Mouse (Mus musculus): ENCODE measurements at regions not wholly inside any gene's neighbourhood (a gene's known extent, or its start where the extent isn't known, plus 50 kb on each side); places are given as distances from the start of the nearest gene placed in this dataset.

- DNase-seq (ENCODE audit: extremely low spot score in 1 of 2, low spot score in 1 of 2) = peak in 1 of 2 experiments; percentile 7
Measured at GRCm38 (mm10) chr9:30283080-30283770, 143.7 kb upstream of the Snx19 start.

- DNase-seq (ENCODE audit: extremely low spot score in 1 of 2, low spot score in 1 of 2) = peak in 1 of 2 experiments; percentile 23
Measured at GRCm38 (mm10) chr9:30283771-30284148, 143.1 kb upstream of the Snx19 start.

- no peak for DNase-seq (ENCODE audit: extremely low spot score in 1 of 2, low spot score in 1 of 2)
Measured at GRCm38 (mm10) chr9:30284562-30285323, 142.2 kb upstream of the Snx19 start.

GRCm38 (mm10) chr9:30285324-30285599, 141.6 kb upstream of the Snx19 start:
- no peak for DNase-seq (ENCODE audit: extremely low spot score in 1 of 2, low spot score in 1 of 2)

GRCm38 (mm10) chr9:30299844-30300243, 127.1 kb upstream of the Snx19 start:
- DNase-seq (ENCODE audit: extremely low spot score in 1 of 2, low spot score in 1 of 2) = peak in 1 of 2 experiments; percentile 88

GRCm38 (mm10) chr9:30308281-30308680, 118.6 kb upstream of the Snx19 start:
- DNase-seq (ENCODE audit: extremely low spot score in 1 of 2, low spot score in 1 of 2) = no peak

GRCm38 (mm10) chr9:30313360-30313759, 113.5 kb upstream of the Snx19 start:
- DNase-seq (ENCODE audit: extremely low spot score in 1 of 2, low spot score in 1 of 2) = no peak

- peak in 1 of 2 experiments; percentile 17 for DNase-seq (ENCODE audit: extremely low spot score in 1 of 2, low spot score in 1 of 2)
Measured at GRCm38 (mm10) chr9:30314355-30315171, 112.3 kb upstream of the Snx19 start.

- DNase-seq (ENCODE audit: extremely low spot score in 1 of 2, low spot score in 1 of 2) = peak in 1 of 2 experiments; percentile 89
Measured at GRCm38 (mm10) chr9:30315172-30315644, 111.7 kb upstream of the Snx19 start.

- no peak for DNase-seq (ENCODE audit: extremely low spot score in 1 of 2, low spot score in 1 of 2)
Measured at GRCm38 (mm10) chr9:30344866-30345265, 82.0 kb upstream of the Snx19 start.

GRCm38 (mm10) chr9:30353965-30354364, 72.9 kb upstream of the Snx19 start:
- DNase-seq (ENCODE audit: extremely low spot score in 1 of 2, low spot score in 1 of 2) = no peak

- DNase-seq (ENCODE audit: extremely low spot score in 1 of 2, low spot score in 1 of 2) = no peak
Measured at GRCm38 (mm10) chr9:30355642-30356041, 71.3 kb upstream of the Snx19 start.

- DNase-seq (ENCODE audit: extremely low spot score in 1 of 2, low spot score in 1 of 2) = peak in 1 of 2 experiments; percentile 2
Measured at GRCm38 (mm10) chr9:30369554-30370440, 57.1 kb upstream of the Snx19 start.

GRCm38 (mm10) chr9:30370789-30371188, 56.1 kb upstream of the Snx19 start:
- no peak for DNase-seq (ENCODE audit: extremely low spot score in 1 of 2, low spot score in 1 of 2)

GRCm38 (mm10) chr9:30376908-30377307, 50.0 kb upstream of the Snx19 start:
- no peak for DNase-seq (ENCODE audit: extremely low spot score in 1 of 2, low spot score in 1 of 2)
